7 mouse cellular contexts compared by ENCODE assay signal in the genomic region with DNA sequence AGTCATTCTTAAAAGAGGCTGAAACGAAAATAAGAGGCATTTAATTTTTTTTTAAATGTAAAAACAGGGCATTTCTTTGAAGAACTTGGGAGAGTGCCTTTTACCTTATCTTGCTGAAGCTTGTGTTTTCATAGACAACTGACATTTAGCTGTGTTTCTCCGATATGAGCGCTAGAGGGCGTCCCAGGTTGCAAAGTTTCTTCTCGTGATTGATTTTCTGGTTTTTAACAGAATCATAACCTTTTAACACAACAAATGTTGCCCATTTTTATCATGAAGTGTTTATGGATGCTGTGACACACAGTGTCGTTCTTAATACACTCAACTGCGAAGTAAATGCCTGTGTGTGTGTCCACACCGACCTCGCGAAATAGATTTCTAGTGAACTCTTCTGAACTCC. TPM values are rescaled to one million over a fixed set of nuclear protein-coding genes. Genes with fewer than 3 reads are reported as not detected.
DNase-seq lines count a peak whose midpoint lies in the region; ATAC-seq and TF ChIP-seq lines count a peak whose summit lies in the region.

No protein-coding gene starts in this region.

- no peak overlapping the region for H3K4me2 ChIP-seq in heart, postnatal 0 days (ENCODE audit: low read depth, low read length)
- H3K4me2 ChIP-seq in liver, postnatal 0 days (ENCODE audit: low read depth, low read length): no peak overlapping the region

- DNase-seq in left cerebral cortex, postnatal 14 days (ENCODE audit: low spot score in 2 of 2): peak; percentile 15 to 43
- DNase-seq in left cerebral cortex, adult 11 months (ENCODE audit: low spot score): no peak
- peak; percentile 42 for DNase-seq in ZHBTc4 (ENCODE audit: low read depth, low spot score)
- no peak for DNase-seq in heart, postnatal 0 days (ENCODE audit: low spot score)
- DNase-seq in liver, postnatal 0 days: peak; percentile 46
- DNase-seq in yolk sac, embryonic 10.5 days (ENCODE audit: low spot score): peak; percentile 6

- intact Hi-C loops in left cerebral cortex, postnatal 14 days (cut with DNase I): loop anchor here (2.0 kb wide), 1 partner anchor 289 kb away; no protein-coding TSS in a partner anchor

- no peak overlapping the region for H3K4me3 ChIP-seq in ES-Bruce4 (ENCODE audit: low read depth, low read length)
- H3K4me3 ChIP-seq in heart, postnatal 0 days (ENCODE audit: low read depth, low read length): no peak overlapping the region
- no peak overlapping the region for H3K4me3 ChIP-seq in liver, postnatal 0 days (ENCODE audit: low read depth, low read length)

- no peaks in the 10 kb centered on the region for H3K27me3 ChIP-seq in ES-Bruce4 (ENCODE audit: control insufficient read depth, insufficient read depth, low read length, poor library complexity, severe bottlenecking)
- no peaks in the 10 kb centered on the region for H3K27me3 ChIP-seq in heart, postnatal 0 days (ENCODE audit: control insufficient read depth, insufficient read depth, low read length)
- H3K27me3 ChIP-seq in liver, postnatal 0 days (ENCODE audit: insufficient read depth, low read length): no peaks in the 10 kb centered on the region

- peak; percentile 9 for TF ChIP-seq CTCF in ES-Bruce4 (IDR thresholded peaks at IDR 0.05; ENCODE audit: low read depth, low read length)
- TF ChIP-seq CTCF in heart, postnatal 0 days (IDR thresholded peaks at IDR 0.05; ENCODE audit: low read depth): peak; percentile 49
- peak; percentile 73 for TF ChIP-seq CTCF in liver, postnatal 0 days (IDR thresholded peaks at IDR 0.05; ENCODE audit: low read depth)

- no peak for TF ChIP-seq EP300 in ES-Bruce4 (IDR thresholded peaks at IDR 0.05; ENCODE audit: insufficient read depth, low read depth, low read length)
- no peak for TF ChIP-seq EP300 in heart, postnatal 0 days (IDR thresholded peaks at IDR 0.05; ENCODE audit: low read depth)
- no peak for TF ChIP-seq EP300 in liver, postnatal 0 days (IDR thresholded peaks at IDR 0.05; ENCODE audit: low read depth)

- H3K4me1 ChIP-seq in ES-Bruce4 (ENCODE audit: control insufficient read depth, insufficient read depth, low read length): no peaks in the 10 kb centered on the region
- no peaks in the 10 kb centered on the region for H3K4me1 ChIP-seq in heart, postnatal 0 days (ENCODE audit: control insufficient read depth, insufficient read depth)
- H3K4me1 ChIP-seq in liver, postnatal 0 days (ENCODE audit: insufficient read depth): no peaks in the 10 kb centered on the region

- no peaks in the 10 kb centered on the region for H3K36me3 ChIP-seq in ES-Bruce4 (ENCODE audit: control insufficient read depth, insufficient read depth, low read length, poor library complexity, severe bottlenecking)
- H3K36me3 ChIP-seq in heart, postnatal 0 days (replicated peaks; ENCODE audit: control insufficient read depth, insufficient read depth, low read length): no peaks in the 10 kb centered on the region
- H3K36me3 ChIP-seq in liver, postnatal 0 days (replicated peaks; ENCODE audit: insufficient read depth, low read length): no peaks in the 10 kb centered on the region

- ATAC-seq in heart, postnatal 0 days (ENCODE audit: insufficient read depth, low read depth): no peak
- no peak for ATAC-seq in liver, postnatal 0 days

- WGBS in heart, postnatal 0 days: 21% methylated on average over 10 of the region's 10 CpGs
- WGBS in liver, postnatal 0 days (ENCODE audit: insufficient replicate concordance): 18% methylated on average over 10 of the region's 10 CpGs

- no peak overlapping the region for H3K9ac ChIP-seq in ES-Bruce4 (ENCODE audit: low read depth, poor library complexity, severe bottlenecking)
- no peak overlapping the region for H3K9ac ChIP-seq in heart, postnatal 0 days (replicated peaks; ENCODE audit: low read depth, low read length)
- no peak overlapping the region for H3K9ac ChIP-seq in liver, postnatal 0 days (replicated peaks)

- H3K9me3 ChIP-seq in ES-Bruce4 (replicated peaks; ENCODE audit: control insufficient read depth, insufficient read depth, low read length, poor library complexity, severe bottlenecking): no peaks in the 10 kb centered on the region
- no peaks in the 10 kb centered on the region for H3K9me3 ChIP-seq in heart, postnatal 0 days (replicated peaks; ENCODE audit: control insufficient read depth, low read length)
- H3K9me3 ChIP-seq in liver, postnatal 0 days (ENCODE audit: low read length): no peaks in the 10 kb centered on the region

- no peak for TF ChIP-seq POLR2A in ES-Bruce4 (IDR thresholded peaks at IDR 0.05; ENCODE audit: insufficient read depth, low read length)

- H3K27ac ChIP-seq in ES-Bruce4 (ENCODE audit: insufficient read depth, low read length): no peak overlapping the region
- no peak overlapping the region for H3K27ac ChIP-seq in heart, postnatal 0 days (ENCODE audit: low read depth)
- no peak overlapping the region for H3K27ac ChIP-seq in liver, postnatal 0 days (ENCODE audit: low read depth)

RNA-seq across cellular contexts. Expression of a gene that starts 37.7 kb away (rescaled TPM):
- 1 to 10 TPM; 1.2 to 1.4 TPM for total RNA-seq in left cerebral cortex, postnatal 14 days (2021)
- 0.42 and 0.47 TPM in 2 replicates for polyA plus RNA-seq in ES-Bruce4 (2011; ENCODE audit: insufficient read depth, insufficient read length, low read depth, missing spikeins)
- 0.69 and 2.0 TPM in 2 replicates for total RNA-seq in heart, postnatal 0 days (2014; rRNA removed; ENCODE audit: low replicate concordance)
- polyA plus RNA-seq in heart, postnatal 0 days (2015; fragmentation: Nextera tagmentation; extraction: Ambion mirVana): 0.59 TPM in 2 replicates
- 0.13 and 0.15 TPM in 2 replicates for polyA plus RNA-seq in liver, postnatal 0 days (2015; fragmentation: Nextera tagmentation; extraction: Ambion mirVana)

RNA-seq across cellular contexts. Expression of a gene that starts 38.0 kb away (rescaled TPM):
- total RNA-seq in left cerebral cortex, postnatal 14 days (2021): 1 to 10 TPM in 1 of 2 experiments, under 1 TPM in 1; 0.37 to 2.7 TPM
- polyA plus RNA-seq in ES-Bruce4 (2011; ENCODE audit: insufficient read depth, insufficient read length, low read depth, missing spikeins): not detected in 2 replicates
- not detected in 2 replicates for total RNA-seq in heart, postnatal 0 days (2014; rRNA removed; ENCODE audit: low replicate concordance)
- polyA plus RNA-seq in heart, postnatal 0 days (2015; fragmentation: Nextera tagmentation; extraction: Ambion mirVana): 2.4 and 2.5 TPM in 2 replicates
- polyA plus RNA-seq in liver, postnatal 0 days (2015; fragmentation: Nextera tagmentation; extraction: Ambion mirVana): 0.89 and 1.3 TPM in 2 replicates

Comparison
In these comparisons a context has a peak if more than half of its experiments do, and no peak if none do; other contexts are left out.
1. DNase-seq: peak in left cerebral cortex, postnatal 14 days (2 of 2), ZHBTc4 (single experiment), liver, postnatal 0 days (single experiment) and yolk sac, embryonic 10.5 days (single experiment); none in left cerebral cortex, adult 11 months (single experiment) and heart, postnatal 0 days (single experiment).
2. CTCF ChIP-seq: peak in every context shown above with its lines; median percentile 73 in liver, postnatal 0 days; 49 in heart, postnatal 0 days; 9 in ES-Bruce4.